ENCODE assay signal across 10 mouse cellular contexts in the genomic region with DNA sequence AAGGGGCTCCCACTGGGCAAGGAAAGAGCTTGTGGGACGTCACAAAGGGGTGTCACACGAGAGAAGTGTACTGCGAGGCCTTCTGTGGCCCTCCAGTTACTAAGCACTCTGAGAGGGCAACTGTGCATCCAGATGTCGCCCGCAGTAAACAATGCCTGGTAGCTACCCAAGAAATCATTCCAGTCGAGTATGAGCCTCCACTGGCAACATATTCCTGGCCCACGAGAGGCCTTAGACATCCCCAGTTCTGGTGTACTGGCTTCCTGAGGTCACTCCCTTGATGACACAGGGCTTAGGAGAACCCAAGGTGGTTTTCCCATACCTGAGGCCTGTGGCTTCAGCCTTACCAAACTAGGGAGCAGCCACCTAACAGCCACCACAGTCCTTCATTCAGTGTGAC. TPM values are rescaled to one million over a fixed set of nuclear protein-coding genes. Genes with fewer than 3 reads are reported as not detected.
DNase-seq lines count a peak whose midpoint lies in the region; ATAC-seq and TF ChIP-seq lines count a peak whose summit lies in the region.
"Had no signal": no experiment of that assay in that cellular context is flagged by ENCODE, and none has a peak within 500 bp of the region (broad histone marks: within the 10 kb centered on the region; RNA-seq: fewer than 3 reads in every experiment).

No protein-coding gene starts in this region.

- H3K4me1 ChIP-seq in intestine, embryonic 15.5 days (replicated peaks): peaks cover 30% of the 10 kb centered on the region
- peaks cover 4% of the 10 kb centered on the region; the same call in 1 of the 2 replicates for H3K4me1 ChIP-seq in intestine, postnatal 0 days (replicated peaks; ENCODE audit: control insufficient read depth, insufficient read depth, low read length)
- H3K4me1 ChIP-seq in embryonic facial prominence, embryonic 13.5 days: peaks cover 39% of the 10 kb centered on the region
- H3K4me1 ChIP-seq in limb, embryonic 10.5 days: peaks cover 28% of the 10 kb centered on the region

- peak overlapping the region; percentile 41 for H3K27ac ChIP-seq in intestine, embryonic 15.5 days
- H3K27ac ChIP-seq in intestine, postnatal 0 days (ENCODE audit: low read depth, low read length): no peak overlapping the region
- peak overlapping the region; percentile 55; the same call in 1 of the 2 replicates for H3K27ac ChIP-seq in embryonic facial prominence, embryonic 13.5 days
- peak overlapping the region; percentile 58; the same call in 1 of the 2 replicates for H3K27ac ChIP-seq in limb, embryonic 10.5 days
- H3K27ac ChIP-seq: liver, embryonic 14.5 days had no signal

- H3K27me3 ChIP-seq in intestine, embryonic 15.5 days (replicated peaks): no peaks in the 10 kb centered on the region
- H3K27me3 ChIP-seq in intestine, postnatal 0 days (replicated peaks; ENCODE audit: control insufficient read depth, insufficient read depth, low read length): no peaks in the 10 kb centered on the region
- no peaks in the 10 kb centered on the region for H3K27me3 ChIP-seq in embryonic facial prominence, embryonic 13.5 days
- no peaks in the 10 kb centered on the region for H3K27me3 ChIP-seq in limb, embryonic 10.5 days (ENCODE audit: low read depth, poor library complexity, severe bottlenecking)

- no peak for TF ChIP-seq CTCF in intestine, postnatal 0 days (IDR thresholded peaks at IDR 0.05; ENCODE audit: low read depth)

- peaks cover 14% of the 10 kb centered on the region; the same call in 1 of the 2 replicates for H3K36me3 ChIP-seq in intestine, embryonic 15.5 days
- H3K36me3 ChIP-seq in intestine, postnatal 0 days (ENCODE audit: control insufficient read depth, insufficient read depth): peaks cover 21% of the 10 kb centered on the region; the same call in 1 of the 2 replicates
- H3K36me3 ChIP-seq in embryonic facial prominence, embryonic 13.5 days: peaks cover 39% of the 10 kb centered on the region
- H3K36me3 ChIP-seq in limb, embryonic 10.5 days: peaks cover 54% of the 10 kb centered on the region

- ATAC-seq in intestine, embryonic 15.5 days: no peak
- ATAC-seq in intestine, postnatal 0 days: no peak
- no peak for ATAC-seq in embryonic facial prominence, embryonic 13.5 days (ENCODE audit: insufficient number of reproducible peaks, insufficient read depth, low FRiP score, low TSS enrichment, low read depth)
- ATAC-seq: activated CD4-positive, CD25-positive, alpha-beta regulatory T cell, adult 4 months had no signal

- H3K4me3 ChIP-seq in intestine, embryonic 15.5 days (replicated peaks): no peak overlapping the region
- no peak overlapping the region for H3K4me3 ChIP-seq in intestine, postnatal 0 days (ENCODE audit: low read depth, low read length)
- no peak overlapping the region for H3K4me3 ChIP-seq in embryonic facial prominence, embryonic 13.5 days
- no peak overlapping the region for H3K4me3 ChIP-seq in limb, embryonic 10.5 days

- 66% methylated on average over 7 of the region's 7 CpGs for WGBS in intestine, embryonic 15.5 days
- 73% methylated on average over 7 of the region's 7 CpGs for WGBS in intestine, postnatal 0 days
- WGBS in embryonic facial prominence, embryonic 13.5 days: 72% methylated on average over 7 of the region's 7 CpGs
- WGBS in limb, embryonic 10.5 days: 70% methylated on average over 7 of the region's 7 CpGs

- intact Hi-C loops in left cerebral cortex, postnatal 10 days (cut with DNase I): no loop called here

- no peak overlapping the region for H3K4me2 ChIP-seq in intestine, embryonic 15.5 days (replicated peaks)
- no peak overlapping the region for H3K4me2 ChIP-seq in intestine, postnatal 0 days (replicated peaks; ENCODE audit: low read depth)
- no peak overlapping the region for H3K4me2 ChIP-seq in embryonic facial prominence, embryonic 13.5 days

- no peak overlapping the region for H3K9ac ChIP-seq in intestine, embryonic 15.5 days
- no peak overlapping the region for H3K9ac ChIP-seq in intestine, postnatal 0 days (ENCODE audit: low read depth, low read length)
- H3K9ac ChIP-seq in embryonic facial prominence, embryonic 13.5 days: peak overlapping the region; percentile 44
- H3K9ac ChIP-seq: liver, embryonic 14.5 days had no signal

- DNase-seq in cerebellum, adult 11-12 months: peak; percentile 54
- no peak for DNase-seq in cerebellum, adult 9-11 months
- no peak for DNase-seq in limb, embryonic 10.5 days (ENCODE audit: low spot score)
- no peak for DNase-seq in layer of hippocampus, postnatal 36 days
- DNase-seq in left cerebral cortex, postnatal 10 days (ENCODE audit: extremely low spot score in 1 of 2, low spot score in 2 of 2): no peak

- no peaks in the 10 kb centered on the region for H3K9me3 ChIP-seq in intestine, embryonic 15.5 days
- no peaks in the 10 kb centered on the region for H3K9me3 ChIP-seq in intestine, postnatal 0 days (ENCODE audit: control insufficient read depth)
- H3K9me3 ChIP-seq in embryonic facial prominence, embryonic 13.5 days: no peaks in the 10 kb centered on the region
- H3K9me3 ChIP-seq in limb, embryonic 10.5 days (replicated peaks): no peaks in the 10 kb centered on the region

RNA-seq across cellular contexts. Expression of a gene that starts 31.4 kb away (rescaled TPM):
- 18.0 and 20.6 TPM in 2 replicates for polyA plus RNA-seq in intestine, embryonic 15.5 days (2015; fragmentation: Nextera tagmentation; extraction: Ambion mirVana)
- 7.8 and 9.2 TPM in 2 replicates for polyA plus RNA-seq in intestine, postnatal 0 days (2015; fragmentation: Nextera tagmentation; extraction: Ambion mirVana)
- 32.4 and 37.1 TPM in 2 replicates for polyA plus RNA-seq in embryonic facial prominence, embryonic 13.5 days (2015; fragmentation: Nextera tagmentation; extraction: Ambion mirVana)
- polyA plus RNA-seq in limb, embryonic 10.5 days (2016; fragmentation: Nextera tagmentation; extraction: Ambion mirVana): 28.5 and 32.1 TPM in 2 replicates
- total RNA-seq in layer of hippocampus, postnatal 36 days (2021): 10 to 100 TPM; 21.3 to 25.0 TPM
- total RNA-seq in left cerebral cortex, postnatal 10 days (2021): 10 to 100 TPM; 21.5 to 23.5 TPM

RNA-seq across cellular contexts. Expression of a gene that starts 34.6 kb away (rescaled TPM):
- 23.9 and 25.1 TPM in 2 replicates for polyA plus RNA-seq in intestine, embryonic 15.5 days (2015; fragmentation: Nextera tagmentation; extraction: Ambion mirVana)
- polyA plus RNA-seq in intestine, postnatal 0 days (2015; fragmentation: Nextera tagmentation; extraction: Ambion mirVana): 23.1 and 24.3 TPM in 2 replicates
- polyA plus RNA-seq in embryonic facial prominence, embryonic 13.5 days (2015; fragmentation: Nextera tagmentation; extraction: Ambion mirVana): 34.7 and 41.9 TPM in 2 replicates
- 17.0 and 23.5 TPM in 2 replicates for polyA plus RNA-seq in limb, embryonic 10.5 days (2016; fragmentation: Nextera tagmentation; extraction: Ambion mirVana)
- 100 to 1,000 TPM; 133 to 137 TPM for total RNA-seq in layer of hippocampus, postnatal 36 days (2021)
- 100 to 1,000 TPM; 122 to 127 TPM for total RNA-seq in left cerebral cortex, postnatal 10 days (2021)

RNA-seq across cellular contexts. Expression of a gene that starts 45.1 kb away (rescaled TPM):
- polyA plus RNA-seq in intestine, embryonic 15.5 days (2015; fragmentation: Nextera tagmentation; extraction: Ambion mirVana): 6.9 and 7.8 TPM in 2 replicates
- polyA plus RNA-seq in intestine, postnatal 0 days (2015; fragmentation: Nextera tagmentation; extraction: Ambion mirVana): 2.7 and 3.5 TPM in 2 replicates
- polyA plus RNA-seq in embryonic facial prominence, embryonic 13.5 days (2015; fragmentation: Nextera tagmentation; extraction: Ambion mirVana): 7.1 and 9.3 TPM in 2 replicates
- polyA plus RNA-seq in limb, embryonic 10.5 days (2016; fragmentation: Nextera tagmentation; extraction: Ambion mirVana): 6.4 and 6.7 TPM in 2 replicates
- 10 to 100 TPM; 41.0 to 59.9 TPM for total RNA-seq in layer of hippocampus, postnatal 36 days (2021)
- total RNA-seq in left cerebral cortex, postnatal 10 days (2021): 10 to 100 TPM; 22.6 to 24.5 TPM
- polyA plus RNA-seq: activated CD4-positive, CD25-positive, alpha-beta regulatory T cell, adult 4 months had no signal
